Mouse (Mus musculus) layer of hippocampus, adult 2 months (tissue): ENCODE data around the gene Olfr248. TPM values are rescaled to one million over a fixed set of nuclear protein-coding genes. Genes with fewer than 3 reads are reported as not detected.
"Not testable (repeated sequence)": the region's sequence is repeated elsewhere in the genome, so short reads cannot be mapped to it uniquely, and the experiment has no call there.

ENCODE experiments used
- DNase-seq, 2 experiments: peaks; one replicate each; pipeline ENCODE4 v3.0.0; 2022; ENCODE audit warnings: low spot score in 2 of 2
- H3K27ac ChIP-seq: fragments of 200-600 bp; 2 replicates; pipeline ENCODE4 v1.8.1; 2022
- H3K4me3 ChIP-seq: fragments of 200-600 bp; 2 replicates; pipeline ENCODE4 v1.8.1; 2022; ENCODE audit warnings: mild to moderate bottlenecking
- CTCF ChIP-seq: fragments of 200-600 bp; conservative IDR thresholded peaks from 2 replicates; pipeline ENCODE4 v1.8.1; 2022; ENCODE audit warnings: antibody characterized with exemption, mild to moderate bottlenecking, moderate library complexity
- long read RNA-seq, 2 experiments: library from polyadenylated mRNA; stranded (forward); transcript quantifications; one replicate each; pipeline ENCODE4 v2.0.0; 2021; ENCODE audit warnings: borderline mapping rate in 2 of 2
- total RNA-seq, 2 experiments: library from RNA; stranded (reverse); gene quantifications; 2 replicates each; pipeline ENCODE4 v1.2.3; 2021

Olfr248 gene
- not detected for total RNA-seq
- long read RNA-seq, experiment 1 = 0 reads
- long read RNA-seq, experiment 2 = 0 reads

- no peak for DNase-seq
- no peak within 1 kb of the TSS for H3K4me3 ChIP-seq
- no peak within 1 kb of the TSS for H3K27ac ChIP-seq
- no peak for TF ChIP-seq CTCF
Observed at GRCm38 (mm10) chr1:174390746-174391145, at the start of gene Olfr248. Gene Olfr248 (plus strand): TSS chr1:174391046.

DNA sequence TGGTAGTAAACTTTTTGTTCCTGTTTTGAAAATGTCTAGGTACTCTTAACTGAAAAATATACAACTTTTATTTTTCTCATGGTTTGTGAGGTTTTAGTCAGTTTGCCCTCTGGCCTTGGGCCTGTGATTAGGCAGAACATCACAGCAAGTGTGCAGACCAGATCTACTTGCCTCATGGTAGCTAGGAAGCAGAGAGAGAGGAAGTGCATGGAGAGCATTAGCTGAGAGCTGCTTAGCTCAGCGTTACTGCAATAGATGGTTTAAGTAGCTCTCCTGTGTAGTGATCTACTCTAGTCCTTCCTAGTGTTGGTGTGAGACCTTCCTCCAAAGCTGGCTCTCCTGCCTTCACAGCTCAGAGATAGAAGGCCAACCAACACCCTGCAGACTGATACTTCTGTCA is 37.2 kb upstream of the Olfr248 start:
- H3K27ac ChIP-seq, DNase-seq, H3K4me3 ChIP-seq: not testable (repeated sequence)

- no peak overlapping the region for H3K4me3 ChIP-seq
- no peak for DNase-seq
- no peak for TF ChIP-seq CTCF
- H3K27ac ChIP-seq = no peak overlapping the region
Observed at GRCm38 (mm10) chr1:174354640-174355039, 36.2 kb upstream of the Olfr248 start.

GRCm38 (mm10) chr1:174364882-174365451 is 25.9 kb upstream of the Olfr248 start, which contains the start of gene Olfr417:
Gene Olfr417 (plus strand): TSS chr1:174365122.
- H3K4me3 ChIP-seq = no peak within 1 kb of the TSS
- TF ChIP-seq CTCF = no peak
- no peak within 1 kb of the TSS for H3K27ac ChIP-seq
- no peak for DNase-seq

- no peak for DNase-seq
- Histone ChIP-seq H3K27ac (no peak overlapping the region), H3K4me3 (no peak overlapping the region)
- no peak for TF ChIP-seq CTCF
Observed at GRCm38 (mm10) chr1:174373799-174374198, 17.0 kb upstream of the Olfr248 start.

DNA sequence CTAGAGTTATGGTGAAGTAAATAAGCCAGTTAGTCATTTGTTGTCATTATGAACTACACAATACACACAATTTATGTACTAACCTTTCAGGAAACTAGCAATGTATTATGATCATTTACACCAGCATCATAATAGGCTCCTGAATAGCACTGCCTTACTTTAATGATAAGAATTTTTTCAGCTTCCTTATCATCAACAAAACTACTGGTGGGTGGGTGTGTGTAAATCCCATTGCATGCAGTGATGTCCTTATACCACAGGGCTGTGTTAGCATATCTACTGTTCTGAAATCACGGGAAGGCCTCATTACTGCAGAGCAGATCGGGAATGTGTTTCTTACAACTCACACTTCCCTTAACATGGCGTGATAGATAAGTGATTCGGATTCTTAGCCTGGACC is 32.1 kb downstream of the Olfr248 start:
- H3K4me3 ChIP-seq = no peak overlapping the region
- no peak overlapping the region for H3K27ac ChIP-seq
- TF ChIP-seq CTCF = no peak
- no peak for DNase-seq

DNA sequence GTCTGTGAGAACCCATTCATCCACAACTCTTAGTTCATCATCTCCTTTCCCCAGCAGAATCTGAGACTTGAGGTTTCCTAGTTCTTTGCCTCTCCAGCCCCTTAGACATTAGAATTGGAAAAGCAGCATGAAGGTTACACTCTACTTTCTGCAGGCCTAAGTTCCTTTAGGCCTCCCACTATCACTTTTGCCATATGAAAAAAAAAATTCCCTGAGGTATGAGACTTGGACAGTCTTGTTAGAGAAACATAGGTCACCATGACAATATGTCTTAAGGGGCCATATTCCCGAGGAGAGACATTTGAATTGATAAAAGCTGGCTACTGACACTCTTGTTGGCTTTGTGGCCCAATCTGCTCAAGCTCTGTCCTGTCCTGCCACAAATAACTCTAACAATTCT is 32.9 kb downstream of the Olfr248 start, which contains the start of gene Olfr414:
Gene Olfr414, plus strand, starts transcription at position 301 of the 400 bp plus-strand sequence.
- no peak within 1 kb of the TSS for H3K27ac ChIP-seq
- H3K4me3 ChIP-seq = no peak within 1 kb of the TSS
- no peak for TF ChIP-seq CTCF
- DNase-seq = no peak

DNA sequence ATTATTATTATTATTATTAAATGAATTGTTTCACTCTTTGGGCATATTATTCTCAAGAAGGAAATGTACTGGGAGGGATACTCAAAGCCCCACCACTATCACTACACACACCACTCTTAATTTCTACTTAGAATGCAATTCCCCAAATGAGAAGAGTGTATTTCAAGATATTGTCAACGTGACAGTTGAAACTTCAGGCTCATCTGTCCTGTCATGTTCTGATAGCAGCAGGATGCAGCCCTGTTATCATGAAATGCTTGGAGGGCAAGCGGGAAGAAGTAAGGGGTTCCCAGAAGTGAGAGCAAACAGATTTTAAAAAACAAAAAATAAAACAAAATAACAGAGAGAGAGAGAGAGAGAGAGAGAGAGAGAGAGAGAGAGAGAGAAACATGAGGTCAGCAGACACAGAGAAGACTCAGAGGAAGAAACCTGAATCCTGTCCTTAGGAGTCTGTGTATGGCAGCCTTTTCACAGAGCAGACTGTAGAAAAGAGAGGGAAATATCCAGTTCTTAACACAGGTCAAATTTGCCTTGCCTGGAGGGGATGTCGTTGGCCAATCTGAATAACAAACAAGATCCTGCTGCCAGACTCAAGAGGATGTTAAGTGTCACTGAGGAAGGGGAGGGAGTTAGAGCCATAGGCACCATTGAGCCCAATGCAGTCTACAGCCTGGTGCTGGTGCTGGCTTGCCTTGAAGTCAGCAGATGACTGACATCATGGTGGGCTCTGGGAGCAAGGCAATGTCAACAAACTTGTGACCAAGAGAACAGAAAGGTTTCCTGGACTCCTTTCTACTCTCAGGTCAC is 35.5 kb downstream of the Olfr248 start:
- no peak overlapping the region for H3K27ac ChIP-seq
- TF ChIP-seq CTCF = no peak
- DNase-seq = no peak
- H3K4me3 ChIP-seq = no peak overlapping the region

DNA sequence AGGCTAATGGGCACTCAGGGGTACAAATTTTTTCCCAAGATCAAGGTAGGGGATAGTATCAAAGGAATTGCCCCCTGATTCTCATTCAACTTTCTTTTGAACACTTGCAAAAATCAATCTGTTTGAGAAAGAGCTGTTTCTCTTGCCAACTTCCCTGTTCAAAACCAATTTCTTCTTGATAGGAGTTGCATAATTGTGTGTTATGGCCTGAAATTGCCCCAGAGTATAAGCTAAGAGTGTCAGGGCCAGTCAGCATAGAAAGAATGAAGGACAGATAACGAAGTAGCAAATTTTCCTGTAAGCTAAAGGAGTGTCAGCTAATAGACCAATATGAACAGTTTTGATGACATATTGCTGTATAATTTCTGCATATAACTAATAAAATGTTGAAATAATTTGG is 36.6 kb downstream of the Olfr248 start:
- DNase-seq = no peak
- TF ChIP-seq CTCF = no peak
- Histone ChIP-seq H3K4me3 (no peak overlapping the region), H3K27ac (no peak overlapping the region)

GRCm38 (mm10) chr1:174428407-174428806 is 37.6 kb downstream of the Olfr248 start:
- no peak for TF ChIP-seq CTCF
- H3K4me3 ChIP-seq = no peak overlapping the region
- H3K27ac ChIP-seq = no peak overlapping the region
- no peak for DNase-seq

- Histone ChIP-seq H3K27ac (no peak overlapping the region), H3K4me3 (no peak overlapping the region)
- TF ChIP-seq CTCF = no peak
- DNase-seq = no peak
Observed at GRCm38 (mm10) chr1:174434121-174434520, 43.3 kb downstream of the Olfr248 start.

Other genes with a start within 250 kb of the Olfr248 start
- gene Olfr420, start 235.4 kb upstream of the Olfr248 start, total RNA-seq = not detected
- gene Spta1, start 218.3 kb upstream of the Olfr248 start, total RNA-seq = under 1 TPM in 1 of 2 experiments, not detected in 1; 0.05 TPM
- not detected for gene Olfr419, start 139.0 kb upstream of the Olfr248 start, total RNA-seq
- not detected for gene Mptx1, start 60.5 kb upstream of the Olfr248 start, total RNA-seq
- gene Olfr417, start 25.9 kb upstream of the Olfr248 start, total RNA-seq = not detected
- gene Olfr414, start 33.0 kb downstream of the Olfr248 start, total RNA-seq = not detected
- gene Olfr220, start 51.0 kb downstream of the Olfr248 start, total RNA-seq = not detected
- gene Fmn2, start 110.8 kb downstream of the Olfr248 start, total RNA-seq = 10 to 100 TPM; 62.8 to 76.8 TPM